Mouse (Mus musculus) embryo, embryonic 10 days (tissue): ENCODE results near the gene Clba1.
"Not testable (repeated sequence)": the region's sequence is repeated elsewhere in the genome, so short reads cannot be mapped to it uniquely, and the experiment has no call there.

Source experiments
- DNase-seq: peaks from one replicate; pipeline ENCODE4 v3.0.0-alpha.2; 2015; ENCODE audit warnings: low spot score

Clba1 gene

DNA sequence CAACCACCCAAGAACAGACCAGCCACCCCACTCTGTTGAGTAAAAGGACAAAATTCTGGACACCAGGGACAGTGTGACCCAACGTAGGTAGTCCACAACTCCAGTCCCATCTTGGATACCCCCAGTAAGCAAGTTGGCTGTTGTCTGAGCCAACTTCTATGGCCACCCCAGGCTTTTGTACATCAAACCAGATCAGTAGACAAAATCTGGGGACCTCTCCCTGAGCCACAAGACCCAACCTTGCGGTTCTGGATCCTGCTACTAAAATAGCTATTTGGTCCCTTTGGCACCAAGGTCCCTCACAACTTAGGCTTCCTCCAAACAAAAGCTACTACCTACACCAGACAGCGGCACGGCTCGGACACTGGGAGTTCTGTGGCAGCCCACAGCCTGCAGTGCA lies 13.7 kb upstream of the Clba1 start:
- DNase-seq: no peak

DNA sequence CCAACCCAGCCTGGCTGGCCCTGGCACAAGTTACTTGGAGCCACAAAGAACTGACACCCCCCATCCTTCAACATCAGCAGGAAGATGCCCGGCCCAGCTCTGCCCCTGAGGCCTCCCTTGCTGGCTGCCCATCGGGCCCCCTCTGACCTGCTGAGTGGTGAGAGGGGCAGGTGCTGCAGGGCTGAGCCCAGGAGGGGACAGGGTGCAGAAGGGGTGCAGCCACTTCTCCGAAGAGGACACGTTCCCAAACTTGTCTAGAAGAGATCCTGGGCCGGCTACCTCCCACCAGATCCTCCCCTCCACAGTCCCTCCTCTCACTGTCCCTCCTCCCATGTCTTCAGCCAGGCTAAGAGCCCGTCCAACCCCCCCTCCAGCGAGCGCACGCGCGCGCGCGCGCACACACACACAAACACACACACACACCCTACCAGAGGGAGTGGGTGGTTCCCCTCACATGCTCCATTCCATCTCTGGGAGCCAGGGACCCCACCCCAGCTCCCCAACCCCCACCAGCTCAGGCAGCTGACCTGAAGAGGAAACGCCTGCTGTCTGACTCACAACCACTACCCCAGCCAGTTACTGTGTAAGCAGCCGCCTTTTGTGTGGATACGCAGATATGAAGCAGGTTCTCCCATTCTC lies 13.2 kb upstream of the Clba1 start:
- DNase-seq: no peak

DNA sequence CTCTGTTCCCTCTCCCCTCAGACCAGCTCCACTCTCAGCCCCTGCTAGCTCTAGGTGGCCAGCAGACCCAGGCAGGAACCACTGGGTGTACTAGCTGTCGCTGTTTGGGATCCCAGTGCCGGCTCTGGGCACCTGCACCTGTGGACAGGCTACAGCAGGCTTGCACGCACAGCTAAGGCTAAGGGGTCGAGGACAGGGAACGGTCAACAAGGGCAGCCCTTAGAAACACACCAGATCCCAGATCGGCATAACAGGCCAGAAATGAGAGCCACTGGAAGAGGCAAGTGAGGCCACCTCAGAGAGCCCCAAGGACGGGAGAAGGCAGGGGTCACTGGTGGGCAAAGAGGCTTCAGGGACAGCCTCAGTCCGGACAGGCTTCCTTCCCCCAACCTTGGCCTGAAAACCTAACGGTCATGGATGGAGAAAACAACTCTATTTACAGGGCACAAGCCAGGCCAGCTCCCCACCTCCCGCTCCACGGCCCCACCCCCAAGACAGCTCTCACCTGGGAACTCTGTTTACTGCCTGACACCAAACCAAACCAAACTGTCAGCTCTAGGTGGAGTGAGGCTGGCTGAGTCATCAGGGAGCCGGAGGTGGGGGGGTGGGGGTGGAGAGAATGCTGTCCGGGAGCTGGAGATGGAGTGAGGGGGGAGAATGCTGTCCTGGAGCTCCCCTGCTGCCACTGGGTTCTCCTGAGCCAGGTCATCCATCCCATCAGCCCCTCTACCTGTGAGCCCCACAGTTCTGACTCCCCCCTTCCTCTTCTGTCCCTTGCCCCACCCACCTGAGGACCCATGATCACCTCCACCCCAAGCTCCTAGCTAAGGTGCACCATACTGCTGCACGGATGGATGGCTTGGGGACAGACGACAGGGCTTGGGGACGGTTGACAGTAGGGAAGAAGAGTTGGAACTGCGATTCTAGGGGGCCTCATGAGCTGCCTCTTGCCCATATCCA lies 11.9 kb upstream of the Clba1 start:
- DNase-seq: no peak

DNA sequence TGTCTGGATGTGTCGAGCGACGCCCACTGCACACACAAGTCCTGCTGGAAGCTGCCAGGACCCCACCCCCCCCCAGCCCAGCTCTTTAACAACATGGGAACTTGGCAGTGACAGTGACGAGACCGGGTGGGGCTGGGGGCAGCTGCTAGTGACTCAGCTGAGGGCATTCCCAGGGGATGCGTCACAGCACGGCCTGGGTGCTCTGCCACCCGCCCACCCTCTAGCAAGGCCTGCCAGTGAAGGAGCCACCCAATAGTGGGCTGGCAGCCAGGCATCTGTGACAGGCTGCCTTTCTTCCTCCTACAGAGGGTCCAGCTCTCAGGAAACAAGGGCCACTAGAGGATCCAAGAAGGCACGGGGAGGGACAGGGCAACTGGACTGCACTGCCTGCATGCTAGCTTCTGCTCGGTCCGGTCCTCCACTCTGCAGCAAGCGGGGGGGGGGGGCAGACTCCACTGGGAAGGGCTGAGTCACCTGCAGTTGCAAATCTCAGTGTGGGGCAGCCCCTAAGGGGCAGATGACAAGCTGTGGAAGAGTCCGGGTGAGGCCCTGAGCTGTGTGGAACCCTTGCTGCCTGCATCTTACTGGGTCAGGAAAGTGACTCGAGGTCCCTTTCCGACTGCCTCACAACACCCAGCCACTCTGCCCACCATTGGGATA lies 10.9 kb upstream of the Clba1 start:
- DNase-seq: no peak

DNA sequence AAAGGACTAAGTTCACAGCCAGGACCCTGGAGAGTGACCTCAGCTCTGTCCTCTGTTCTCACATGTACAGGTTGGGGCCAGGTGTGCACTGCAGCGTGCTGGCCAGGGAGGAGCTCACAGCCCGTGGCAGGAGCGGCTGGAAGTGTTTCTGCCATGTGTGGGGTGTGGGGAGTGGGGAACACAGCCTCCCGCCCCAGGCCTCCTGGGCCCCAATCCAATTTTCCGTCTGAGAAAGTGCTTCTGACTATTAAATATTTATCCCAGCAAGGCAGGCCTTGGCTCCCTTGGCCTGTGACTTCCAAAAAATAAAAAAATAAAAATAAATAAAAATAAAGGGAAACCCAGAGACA lies 10.4 kb upstream of the Clba1 start:
- no peak for DNase-seq

DNA sequence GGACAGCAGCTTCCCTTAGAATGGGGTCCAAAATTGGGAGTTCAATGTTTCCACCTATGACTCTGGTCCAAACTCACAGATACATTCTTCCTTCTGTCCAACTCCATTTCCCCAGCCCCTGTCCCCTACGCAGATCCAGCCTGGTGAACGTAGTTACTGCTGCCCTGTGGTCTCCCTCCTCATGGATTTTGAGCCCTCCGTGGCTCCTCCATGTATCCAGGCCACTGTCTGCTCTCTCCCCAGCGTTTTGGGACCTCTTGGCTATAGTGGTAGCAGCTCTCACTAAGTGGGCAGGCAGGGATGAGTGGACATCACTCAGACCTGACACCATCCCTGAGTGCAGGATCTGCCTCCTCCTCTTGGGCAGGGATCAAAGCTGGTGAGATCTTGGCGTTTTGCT lies 10.0 kb upstream of the Clba1 start:
- DNase-seq: no peak

DNA sequence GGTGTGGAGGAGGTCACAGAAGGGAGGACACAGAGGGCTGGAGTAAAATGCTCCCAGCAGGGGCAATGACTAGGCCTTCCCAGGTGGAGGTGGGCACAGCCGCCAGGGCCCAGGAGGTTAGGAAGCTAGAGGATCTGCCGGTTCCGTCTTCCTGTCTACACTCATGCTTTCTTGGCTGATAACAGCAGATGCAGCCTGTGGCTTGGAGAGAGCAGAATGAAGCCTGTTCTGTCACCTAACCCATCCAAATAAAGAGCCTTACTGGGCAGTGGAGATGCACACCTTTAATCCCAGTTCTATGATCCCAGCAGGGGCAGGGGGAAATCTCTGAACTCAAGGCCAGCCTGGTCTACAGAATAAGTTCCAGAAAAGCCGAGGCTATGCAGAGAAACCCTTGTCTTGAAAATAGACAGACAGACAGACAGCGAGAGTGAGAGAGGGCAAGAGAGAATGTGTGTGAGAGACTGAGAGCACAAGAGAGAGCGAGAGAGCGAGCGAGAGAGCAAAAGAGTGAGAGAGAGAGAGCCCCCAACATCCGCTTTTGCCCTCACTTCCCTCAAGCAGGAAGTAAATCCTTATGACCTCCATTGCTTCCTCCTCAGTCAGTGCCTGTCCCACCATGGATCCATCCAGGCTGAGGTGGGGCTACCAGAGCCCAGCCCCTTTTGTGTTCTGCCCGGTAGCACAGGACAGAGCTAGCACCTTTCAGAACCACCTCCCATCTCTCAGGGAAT lies 9.3 kb upstream of the Clba1 start:
- DNase-seq: no peak

DNA sequence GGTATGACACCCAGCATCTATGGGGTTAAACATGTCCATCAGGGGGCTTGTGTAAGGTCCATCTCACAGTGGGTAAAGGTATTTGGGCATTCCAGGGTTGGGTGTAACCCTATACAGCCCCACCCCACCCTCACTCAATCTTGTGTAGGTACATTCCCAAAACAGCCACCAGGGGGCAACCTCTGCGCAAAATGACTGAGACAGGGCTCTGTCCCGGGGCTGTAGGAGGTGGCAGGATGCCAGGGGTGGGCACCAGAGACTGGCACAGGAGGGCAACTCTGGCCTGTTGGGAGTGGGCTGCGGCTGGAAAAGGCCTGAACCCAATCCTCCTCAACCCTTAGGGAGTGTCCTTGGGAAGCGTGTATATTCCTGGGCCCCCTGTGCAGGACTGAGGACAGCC lies 8.3 kb upstream of the Clba1 start:
- peak; percentile 61 for DNase-seq

DNA sequence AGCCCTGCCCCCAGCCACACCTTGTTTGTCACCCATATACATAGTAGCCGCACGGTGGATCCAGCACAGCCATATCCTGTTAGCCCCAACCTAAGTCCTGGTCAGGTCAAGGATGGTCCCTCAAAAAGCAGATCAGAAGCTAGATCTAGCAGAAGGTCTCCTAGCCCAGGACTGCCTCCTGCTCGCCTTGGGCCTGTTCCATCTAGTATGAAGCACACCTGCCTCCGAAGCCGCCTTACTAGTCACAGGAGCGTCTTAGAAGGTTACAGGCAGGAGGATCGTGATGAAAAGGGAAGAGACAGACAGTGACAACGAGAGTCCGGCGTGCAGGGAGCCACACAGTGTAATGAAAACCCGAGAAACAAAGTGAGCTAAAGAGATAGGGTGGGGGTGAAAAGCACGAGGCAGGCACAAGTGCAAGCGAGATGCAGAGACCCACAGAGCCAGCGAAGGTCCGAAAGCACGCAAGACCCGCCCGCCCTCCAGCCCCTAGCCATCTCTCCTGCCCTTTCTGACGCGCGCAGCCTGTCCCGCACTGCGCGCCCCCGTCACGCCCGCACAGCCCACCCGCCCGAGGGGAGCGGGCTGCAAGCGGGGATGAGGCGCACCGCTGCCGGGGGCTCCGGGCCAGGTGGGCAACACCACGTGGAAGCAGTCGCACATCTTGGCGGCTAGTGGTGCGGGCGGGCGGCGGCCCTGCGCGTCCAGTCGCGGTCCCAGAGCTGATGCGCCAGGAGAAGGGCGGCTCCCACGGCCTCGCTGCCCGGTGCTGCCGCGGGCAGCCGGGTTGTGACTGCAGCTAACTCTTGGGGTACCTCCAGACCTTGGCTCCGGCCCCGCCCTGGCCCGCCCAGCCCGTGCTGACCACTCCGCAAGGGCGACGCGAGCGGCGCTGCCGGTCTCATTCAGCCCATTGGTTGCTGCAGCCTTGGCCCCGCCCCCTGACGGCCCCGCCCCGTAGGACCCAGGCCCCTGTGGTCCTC lies 6.6 kb upstream of the Clba1 start, which contains the start of gene Ahnak2:
Ahnak2 (minus strand) TSS at position 794 of the 983 bp plus-strand sequence.
- DNase-seq: peak; percentile 91

DNA sequence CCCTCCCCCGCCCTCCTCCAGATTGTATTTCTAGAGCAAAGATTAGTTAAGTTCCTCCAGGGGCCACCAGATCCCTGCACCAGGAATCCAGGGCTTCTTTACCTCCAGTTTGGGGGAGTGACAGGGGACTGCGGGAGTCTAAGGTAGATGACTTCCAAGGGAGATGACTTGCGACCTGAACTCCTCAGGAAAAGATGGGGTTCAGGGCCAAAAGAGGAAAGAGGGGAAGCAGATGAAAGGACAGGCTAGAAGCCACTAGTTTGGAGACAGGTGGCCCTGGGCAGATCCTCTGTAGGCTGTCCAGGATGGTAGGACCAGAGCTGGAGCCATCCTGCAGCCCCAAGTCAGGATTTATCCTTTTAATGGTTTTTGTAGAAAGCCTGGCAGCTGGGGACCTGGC lies 5.8 kb upstream of the Clba1 start:
- no peak for DNase-seq

DNA sequence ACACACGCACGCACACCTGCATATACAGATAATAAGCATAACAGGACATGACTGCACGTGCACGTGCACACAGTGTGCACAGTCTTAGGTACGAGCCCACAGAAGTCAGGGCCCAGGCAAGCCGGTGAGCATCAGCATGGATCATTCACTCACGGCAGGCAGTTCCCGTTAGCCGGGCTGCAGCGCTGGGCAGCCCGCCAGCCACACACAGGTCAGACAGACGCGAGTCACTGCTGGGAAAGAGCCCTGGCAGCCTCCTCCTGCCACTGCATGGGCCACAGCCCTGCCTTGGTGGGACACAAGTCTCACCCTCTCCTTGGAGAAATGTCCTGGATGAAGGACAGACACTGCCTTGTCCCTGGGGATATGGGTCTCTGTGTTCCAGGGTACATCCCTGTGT lies 4.7 kb upstream of the Clba1 start:
- no peak for DNase-seq

DNA sequence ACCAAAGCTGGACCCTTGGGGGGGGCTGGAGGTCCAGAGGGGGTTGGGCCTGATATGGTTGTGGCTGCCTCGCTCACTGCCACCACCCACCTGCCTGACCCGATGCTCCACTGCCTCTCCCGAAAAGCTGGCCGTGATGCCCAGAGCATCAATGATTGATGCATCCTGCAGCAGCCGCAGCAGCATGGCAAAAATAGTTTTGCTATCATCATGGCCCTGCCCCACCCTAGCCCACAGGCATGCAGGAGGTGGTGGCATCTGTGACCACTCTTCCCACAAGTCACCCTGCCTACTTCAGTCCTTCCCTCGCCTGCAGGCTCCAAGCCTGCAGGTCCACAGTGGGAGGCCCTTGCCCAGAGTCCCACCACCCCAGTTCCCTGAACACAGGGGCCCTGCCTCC lies 2.7 kb upstream of the Clba1 start:
- DNase-seq: no peak

DNA sequence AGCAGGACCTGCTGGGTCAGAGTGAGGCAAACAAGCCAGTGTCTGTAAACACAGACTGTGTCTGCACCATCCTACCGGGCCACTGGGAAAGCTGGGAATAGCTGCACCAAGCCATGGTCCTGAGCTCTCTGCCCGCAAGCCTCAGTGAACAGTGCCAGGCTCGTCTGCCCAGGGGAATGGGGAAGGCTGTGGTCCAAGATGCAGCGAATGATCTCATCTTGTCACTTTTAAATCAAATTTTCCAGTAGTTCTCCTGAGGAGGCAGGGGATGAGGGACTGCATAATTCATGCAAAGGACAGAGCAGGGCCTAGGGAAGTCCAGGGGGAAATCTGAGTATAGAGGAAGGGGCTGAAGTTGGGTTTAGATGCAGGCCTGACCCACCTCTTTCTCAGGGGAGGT lies 941 bp upstream of the Clba1 start:
- DNase-seq: no peak

DNA sequence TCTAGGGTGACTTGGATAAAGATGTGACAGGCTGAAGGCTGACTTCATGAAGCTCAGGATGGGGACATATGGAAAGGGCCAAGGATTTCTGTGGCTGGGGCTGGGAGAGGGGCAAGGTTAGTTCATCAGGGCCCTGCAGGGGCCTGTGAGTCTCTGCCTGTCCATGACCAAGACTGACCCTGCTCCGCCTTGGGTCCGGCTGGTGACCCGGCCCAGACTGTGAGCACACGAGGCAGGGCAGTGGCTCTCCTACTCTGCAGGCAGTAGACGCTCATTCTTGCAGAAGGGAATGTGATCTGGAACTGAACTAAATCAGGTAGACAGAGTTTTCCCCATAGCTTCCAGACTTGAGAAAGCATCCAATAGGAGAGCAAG lies 538 bp upstream of the Clba1 start:
- no peak for DNase-seq

DNA sequence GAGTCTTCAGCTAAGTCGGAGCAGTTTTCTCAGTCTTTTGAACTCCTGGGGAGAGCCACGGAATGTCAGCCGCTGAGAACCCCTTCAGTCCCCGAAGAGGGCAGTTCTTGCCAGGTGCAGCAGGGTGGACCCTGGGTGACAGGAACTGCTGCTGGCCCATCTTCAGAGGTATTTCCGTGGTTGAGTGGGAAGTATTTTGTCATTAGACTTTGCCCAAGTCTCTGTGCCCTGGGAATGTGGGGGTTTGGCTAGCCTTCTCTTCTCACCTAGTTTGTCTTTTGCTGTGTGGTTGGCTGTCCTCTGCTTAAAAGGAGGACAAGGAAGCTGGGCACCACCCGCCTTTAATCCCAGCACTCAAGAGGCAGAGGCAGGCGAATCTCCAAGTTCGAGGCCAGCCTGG lies 904 bp downstream of the Clba1 start:
- DNase-seq: no peak

DNA sequence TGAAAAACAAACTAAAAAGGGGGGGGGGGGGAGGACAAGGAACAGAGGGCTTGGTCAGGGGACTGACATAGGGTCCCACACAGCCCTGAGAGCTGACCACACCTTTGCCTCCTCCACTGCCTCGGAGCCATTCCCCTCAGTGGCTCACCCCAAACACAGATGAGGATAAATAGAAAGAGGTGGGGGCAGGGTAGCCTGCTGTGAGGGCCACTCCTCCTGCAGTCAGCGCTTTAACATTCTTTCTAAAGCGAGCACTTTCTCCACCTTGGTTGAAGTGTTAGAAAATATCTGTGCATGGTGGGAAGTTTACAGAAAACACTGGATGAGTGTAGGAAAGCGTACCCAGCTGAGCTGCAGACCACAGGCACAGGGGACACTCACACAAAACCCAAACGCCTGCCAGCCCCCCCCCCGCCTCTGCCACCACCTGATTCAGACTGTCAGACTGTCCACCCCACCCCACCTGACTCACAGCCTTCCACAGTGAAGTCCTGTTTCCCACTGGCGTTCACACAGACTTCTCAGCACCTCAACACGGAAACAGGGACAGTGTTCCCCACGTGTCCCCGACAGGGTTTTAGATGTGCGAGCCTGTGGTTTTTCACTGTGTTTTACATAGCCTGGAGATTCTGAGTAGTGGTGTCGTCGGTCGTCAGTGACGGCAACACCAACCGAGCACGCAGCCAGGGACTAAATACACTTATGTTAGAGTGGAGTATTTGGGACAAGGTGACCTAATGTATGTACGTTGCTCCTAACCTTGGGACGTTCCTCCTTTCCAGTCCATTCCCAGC lies 1.6 kb downstream of the Clba1 start:
- DNase-seq: no peak

DNA sequence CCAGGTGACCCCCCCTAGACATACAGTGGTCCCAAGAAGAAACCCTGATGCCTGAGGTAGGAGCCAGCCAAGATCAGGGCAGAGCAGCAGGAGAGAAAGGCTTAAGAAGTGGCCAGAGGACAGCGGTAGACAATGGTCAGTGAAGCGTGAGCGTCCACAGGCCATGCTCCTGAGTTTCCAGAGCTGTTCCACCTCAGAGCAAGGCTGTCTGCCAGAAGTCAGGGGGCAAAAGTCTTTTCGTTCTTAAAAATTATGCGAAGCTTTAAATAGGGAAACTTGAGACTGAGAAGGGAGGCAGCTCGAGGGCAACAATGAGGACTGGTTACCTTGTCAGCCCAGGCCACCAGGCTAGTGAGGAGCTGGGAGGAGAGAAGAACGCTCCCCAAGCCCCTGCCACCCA lies 4.6 kb downstream of the Clba1 start:
- DNase-seq: no peak

DNA sequence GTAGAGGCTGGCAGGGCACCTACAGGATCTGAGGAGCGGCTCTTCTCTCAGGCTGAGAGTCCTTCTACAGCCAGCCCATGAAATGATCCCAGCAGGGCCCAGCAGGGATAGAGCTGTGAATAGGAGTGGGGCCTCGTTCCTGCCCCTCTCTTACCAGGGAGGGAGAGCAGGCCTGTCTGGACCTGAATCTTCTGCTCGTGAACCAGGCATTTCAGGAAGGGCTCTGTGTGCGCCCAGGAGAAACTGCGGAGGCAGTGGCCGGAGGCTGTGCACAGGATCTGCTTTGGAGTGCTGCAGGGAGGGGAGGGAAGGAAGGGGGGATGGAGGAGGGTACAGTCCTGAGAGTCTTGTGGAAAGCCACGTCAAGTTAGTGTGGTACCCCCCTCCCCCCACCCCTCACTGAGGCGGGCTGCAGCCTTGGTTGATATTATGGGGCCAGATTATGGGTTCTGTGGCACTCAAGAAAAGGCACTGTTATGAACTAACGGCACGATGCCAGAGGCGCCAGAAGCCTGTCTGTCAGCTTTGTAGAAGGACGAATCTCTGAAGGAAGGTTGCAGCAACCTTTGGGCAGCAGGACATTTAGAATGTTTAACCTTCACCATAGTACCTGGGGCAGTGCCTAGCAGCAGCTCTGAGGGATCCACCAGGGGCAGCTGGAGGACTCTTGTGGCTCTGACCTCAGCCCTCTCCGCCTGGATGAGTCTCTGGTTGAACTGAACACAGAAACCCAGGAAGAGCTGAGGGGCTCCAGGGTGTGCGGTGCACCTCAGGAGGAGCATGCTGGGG lies 6.1 kb downstream of the Clba1 start:
- no peak for DNase-seq

DNA sequence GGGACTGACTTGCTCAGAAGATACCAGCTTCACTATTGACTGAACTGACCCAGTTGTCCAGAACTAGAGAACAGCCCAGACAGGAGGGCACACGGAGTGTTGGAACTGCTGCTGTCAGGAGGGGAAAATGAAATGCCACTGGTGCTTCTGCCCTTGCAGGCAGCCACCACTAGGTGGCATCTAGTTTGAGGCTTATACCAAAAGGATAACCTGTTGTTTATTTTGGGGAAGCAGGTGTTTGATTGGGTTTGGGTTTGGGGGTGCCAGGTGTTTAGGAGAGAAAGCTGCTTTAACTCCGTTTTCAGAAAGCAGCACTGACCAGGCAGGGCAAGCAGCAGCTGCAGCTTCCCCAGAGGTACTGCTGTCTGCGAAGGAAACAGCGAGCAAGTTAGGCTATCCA lies 7.6 kb downstream of the Clba1 start:
- DNase-seq: peak; percentile 63

DNA sequence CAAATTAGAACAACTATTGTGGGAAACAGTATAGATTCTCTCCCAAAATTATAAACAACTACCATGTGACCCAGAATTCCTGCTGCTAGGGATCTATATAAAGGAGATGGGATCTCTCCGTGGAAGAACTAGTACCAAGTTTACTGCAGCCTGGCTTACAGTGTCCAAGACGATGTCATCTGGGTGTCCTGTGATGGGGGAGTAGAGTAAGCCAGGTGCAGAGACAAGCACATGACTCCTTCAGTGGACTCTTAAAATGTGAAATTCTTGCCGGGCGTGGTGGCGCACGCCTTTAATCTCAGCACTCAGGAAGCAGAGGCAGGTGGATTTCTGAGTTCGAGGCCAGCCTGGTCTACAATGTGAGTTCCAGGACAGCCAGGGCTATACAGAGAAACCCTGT lies 8.1 kb downstream of the Clba1 start:
- DNase-seq: not testable (repeated sequence)
